Mouse (Mus musculus) ES-E14 (cell line): Measurements from ENCODE around the gene Arhgef18. TPM values are rescaled to one million over a fixed set of nuclear protein-coding genes. Genes with fewer than 3 reads are reported as not detected.

Source experiments
- DNase-seq: peaks from one replicate; pipeline ENCODE4 v3.0.0-alpha.2; 2013; ENCODE audit warnings: low read depth, low spot score
- H3K27ac ChIP-seq: 2 replicates; pipeline ENCODE4 v1.5.1; 2012; ENCODE audit warnings: low read depth, mild to moderate bottlenecking, low read length, moderate library complexity, mixed read lengths; ENCODE audit not compliant: poor library complexity, insufficient read depth, severe bottlenecking
- H3K36me3 ChIP-seq: 2 replicates; pipeline ENCODE4 v1.6.1; 2012; ENCODE audit warnings: mild to moderate bottlenecking, low read length, moderate library complexity, mixed read lengths; ENCODE audit not compliant: control insufficient read depth, poor library complexity, insufficient read depth, severe bottlenecking
- H3K4me1 ChIP-seq, 2 experiments: fragments of 150-350 bp in 1 of 2; sonication (generic) in 1 of 2; 2 replicates each; pipeline ENCODE4 v1.6.1; 2012; ENCODE audit warnings: low read length in 2 of 2, mild to moderate bottlenecking in 1 of 2, mixed read lengths in 1 of 2; ENCODE audit not compliant: control insufficient read depth in 2 of 2, insufficient read depth in 2 of 2, poor library complexity in 1 of 2
- H3K4me3 ChIP-seq, 2 experiments: fragments of 150-350 bp in 1 of 2; sonication (generic) in 1 of 2; 2 replicates each; pipeline ENCODE4 v1.5.1; 2012; ENCODE audit warnings: low read length in 2 of 2, low read depth in 1 of 2, mild to moderate bottlenecking in 1 of 2, mixed read lengths in 1 of 2; ENCODE audit not compliant: insufficient read depth in 1 of 2, poor library complexity in 1 of 2, severe bottlenecking in 1 of 2
- H3K9ac ChIP-seq: 2 replicates; pipeline ENCODE4 v1.6.1; 2012; ENCODE audit warnings: low read depth, mild to moderate bottlenecking, low read length, mixed read lengths; ENCODE audit not compliant: poor library complexity, insufficient read depth, severe bottlenecking
- H3K9me3 ChIP-seq: fragments of 150-350 bp; sonication (generic); 2 replicates; pipeline ENCODE4 v1.6.1; 2012; ENCODE audit warnings: low read depth, mild to moderate bottlenecking, low read length; ENCODE audit not compliant: control insufficient read depth, insufficient read depth
- CHD2 ChIP-seq: IDR thresholded peaks from 2 replicates; pipeline ENCODE4 v1.6.1; 2014; ENCODE audit warnings: mild to moderate bottlenecking, low read depth, low read length, inconsistent platforms
- HCFC1 ChIP-seq: IDR thresholded peaks from 2 replicates; pipeline ENCODE4 v1.6.1; 2012; ENCODE audit warnings: low read length, inconsistent platforms, borderline replicate concordance; ENCODE audit not compliant: insufficient read depth
- MAFK ChIP-seq: IDR thresholded peaks from 2 replicates; pipeline ENCODE4 v1.6.1; 2014; ENCODE audit warnings: mild to moderate bottlenecking, low read depth, low read length, inconsistent platforms; ENCODE audit not compliant: insufficient read depth
- ZC3H11A ChIP-seq: IDR thresholded peaks from 2 replicates; pipeline ENCODE4 v1.6.1; 2012; ENCODE audit warnings: low read depth, mild to moderate bottlenecking, inconsistent platforms, low read length, borderline replicate concordance
- ZNF384 ChIP-seq: IDR thresholded peaks from 2 replicates; pipeline ENCODE4 v1.6.1; 2012; ENCODE audit warnings: low read depth, low read length, inconsistent platforms
- in situ Hi-C, 2 experiments: fragments of 600-800 bp; cut with MboI; formaldehyde crosslinking; loops; one replicate each; pipeline ENCODE4 v1.15.1; 2025; ENCODE audit warnings: low sequenced_read_pairs in 2 of 2, inconsistent platforms in 1 of 2; ENCODE audit not compliant: unreplicated experiment in 2 of 2
- total RNA-seq: library from RNA; depleted of rRNA; stranded (reverse); fragments of 300-350 nt; gene quantifications from 2 replicates; pipeline ENCODE4 v1.2.3, GENCODE M21; 2012

The Arhgef18 gene
- total RNA-seq, 1 experiment = 34.7 TPM

- H3K4me3 ChIP-seq = no peak overlapping the region
- TF ChIP-seq ZC3H11A (no peak), MAFK (no peak), CHD2 (no peak), ZNF384 (no peak), HCFC1 (no peak)
- no peak overlapping the region for H3K9ac ChIP-seq
- H3K4me1 ChIP-seq = peaks cover 5 to 12% of the 10 kb centered on the region in 2 experiments; a peak in 2 of 4 replicates
- in situ Hi-C loops = no loop called here
- no peaks in the 10 kb centered on the region for H3K9me3 ChIP-seq
- no peak for DNase-seq
- H3K36me3 ChIP-seq = no peaks in the 10 kb centered on the region; the same call in 1 of the 2 replicates
- no peak overlapping the region for H3K27ac ChIP-seq
These were observed 3.3 kb upstream of the Arhgef18 start for GRCm38 (mm10) chr8:3389506-3389905.

DNA sequence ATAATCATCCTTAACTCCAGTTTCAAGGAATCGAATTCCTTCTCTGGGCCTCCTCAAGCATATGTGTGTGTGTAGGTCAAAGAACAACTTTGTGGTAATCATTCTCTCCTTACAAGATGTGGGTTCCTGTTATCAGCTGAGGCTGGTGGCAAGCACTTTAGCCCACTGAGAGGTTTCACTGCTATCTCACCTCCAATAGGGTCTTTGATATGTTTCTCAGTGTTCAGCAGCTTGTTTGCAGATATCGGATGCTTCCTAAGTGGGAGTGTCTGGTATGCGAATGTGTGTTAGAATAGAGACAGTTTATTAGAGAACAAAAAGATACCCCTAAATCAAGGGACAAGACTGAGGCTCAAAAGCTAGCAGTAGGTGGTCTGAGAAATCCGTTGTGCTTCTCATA lies 513 bp upstream of the Arhgef18 start:
- Histone ChIP-seq H3K9ac (no peak overlapping the region), H3K36me3 (peaks cover 6% of the 10 kb centered on the region; the same call in 1 of the 2 replicates), H3K9me3 (no peaks in the 10 kb centered on the region), H3K4me1 (peaks cover 21 to 27% of the 10 kb centered on the region in 2 experiments), H3K4me3 (peak overlapping the region; percentile 81 to 86; a peak in 3 of 4 replicates), H3K27ac (no peak overlapping the region)
- in situ Hi-C loops = no loop called here
- TF ChIP-seq CHD2 = no peak
- no peak for DNase-seq

GRCm38 (mm10) chr8:3394600-3394999 lies 1.8 kb downstream of the Arhgef18 start:
- Histone ChIP-seq H3K4me3 (peak overlapping the region; percentile 20 to 86), H3K36me3 (peaks cover 6% of the 10 kb centered on the region; the same call in 1 of the 2 replicates), H3K27ac (peak overlapping the region; percentile 91; the same call in 1 of the 2 replicates), H3K9ac (no peak overlapping the region; the same call in 1 of the 2 replicates), H3K9me3 (no peaks in the 10 kb centered on the region), H3K4me1 (peaks cover 26 to 32% of the 10 kb centered on the region in 2 experiments)
- TF ChIP-seq HCFC1 (0 out of 2 replicates have a peak, but pooled peaks have one; percentile 33), MAFK (no peak)
- DNase-seq = no peak
- in situ Hi-C loops = no loop called here

GRCm38 (mm10) chr8:3395246-3395645 lies 2.4 kb downstream of the Arhgef18 start:
- in situ Hi-C loops = no loop called here
- H3K9me3 ChIP-seq = no peaks in the 10 kb centered on the region
- peaks cover 29 to 32% of the 10 kb centered on the region in 2 experiments for H3K4me1 ChIP-seq
- H3K9ac ChIP-seq = peak overlapping the region; percentile 32; the same call in 1 of the 2 replicates
- peak overlapping the region; percentile 91 for H3K27ac ChIP-seq
- DNase-seq = no peak
- H3K36me3 ChIP-seq = peaks cover 6% of the 10 kb centered on the region; the same call in 1 of the 2 replicates
- TF ChIP-seq HCFC1 = no peak
- no peak for TF ChIP-seq ZNF384
- no peak for TF ChIP-seq MAFK
- TF ChIP-seq CHD2 = no peak
- TF ChIP-seq ZC3H11A = no peak
- peak overlapping the region; percentile 20 to 86 for H3K4me3 ChIP-seq

DNA sequence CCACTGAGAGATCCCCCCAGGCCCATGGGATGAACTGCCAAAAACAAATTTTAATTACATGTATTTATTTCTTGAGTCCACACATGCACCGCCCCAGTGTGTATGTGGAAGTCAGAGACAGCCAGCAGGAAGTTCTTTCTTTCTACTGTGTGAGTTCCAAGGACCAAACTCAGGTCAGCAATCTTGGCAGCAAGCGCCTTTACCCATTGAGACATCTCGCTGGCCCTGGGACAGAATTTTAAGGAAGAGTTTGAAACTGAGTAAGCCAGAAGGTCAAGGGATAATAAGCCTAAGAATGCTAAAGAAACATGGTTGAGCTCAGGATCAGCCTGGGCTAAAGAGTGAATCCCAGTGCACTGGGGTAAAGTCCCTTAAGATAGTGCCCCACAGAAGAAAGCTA lies 4.8 kb downstream of the Arhgef18 start:
- TF ChIP-seq ZNF384 = no peak
- Histone ChIP-seq H3K4me1 (peaks cover 35 to 46% of the 10 kb centered on the region in 2 experiments), H3K36me3 (peaks cover 9% of the 10 kb centered on the region; the same call in 1 of the 2 replicates), H3K4me3 (no peak overlapping the region), H3K9me3 (no peaks in the 10 kb centered on the region), H3K27ac (no peak overlapping the region), H3K9ac (no peak overlapping the region)
- in situ Hi-C loops = no loop called here
- no peak for DNase-seq
